Mouse (Mus musculus) frontal cortex, postnatal 36 days (tissue): ENCODE data around the gene Prss54.
"Not testable (repeated sequence)": the region's sequence is repeated elsewhere in the genome, so short reads cannot be mapped to it uniquely, and the experiment has no call there.

Experiments
- DNase-seq, 2 experiments: peaks; one replicate each; pipeline ENCODE4 v3.0.0; 2022; ENCODE audit warnings: low spot score in 2 of 2

The Prss54 gene

DNA sequence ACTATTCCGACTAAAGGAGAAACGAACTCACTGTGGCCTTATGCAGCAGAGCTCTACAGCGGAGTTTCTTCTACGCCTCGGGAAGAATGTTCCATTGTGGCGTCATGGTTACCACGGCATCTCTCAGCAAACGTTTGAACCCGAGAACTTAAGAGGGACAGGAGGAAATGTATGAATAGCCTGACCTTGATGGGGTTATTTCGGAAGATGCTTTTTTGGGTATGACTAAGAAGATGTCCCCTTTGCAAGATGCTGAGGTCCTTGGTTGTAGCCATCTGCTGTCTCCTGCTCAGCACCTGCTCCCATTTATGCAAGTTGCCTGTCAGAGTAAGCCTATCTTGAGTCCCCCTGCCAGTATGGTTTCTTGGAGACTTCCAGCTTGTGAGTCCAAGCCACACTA is at the start of gene Prss54:
TSS of gene Prss54 (minus strand) at position 101 of the 400 bp plus-strand sequence.
- DNase-seq: no peak

GRCm38 (mm10) chr8:95624833-95625232 is 48.7 kb upstream of the Prss54 start:
- DNase-seq: no peak

DNA sequence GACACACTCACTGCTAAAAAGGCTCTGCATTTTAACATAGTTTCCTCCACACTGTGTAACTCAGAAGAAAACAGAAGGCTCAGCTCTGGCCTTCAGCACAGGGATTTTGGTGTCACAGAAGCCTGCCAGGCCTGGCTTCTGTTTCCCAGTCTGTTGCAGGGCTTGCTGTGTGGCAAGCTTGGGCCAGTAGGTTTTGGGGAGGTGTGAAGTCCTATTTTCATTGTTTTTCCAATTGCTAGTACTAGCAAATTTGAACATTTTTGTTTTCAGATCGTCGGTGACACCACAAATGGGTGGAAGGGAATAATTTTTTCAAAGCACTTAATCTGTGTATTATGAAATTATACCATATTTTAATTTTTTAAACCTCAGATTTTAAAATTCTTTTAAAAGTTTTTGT is 43.9 kb upstream of the Prss54 start:
- no peak for DNase-seq

GRCm38 (mm10) chr8:95616383-95616782 is 40.2 kb upstream of the Prss54 start:
- DNase-seq: no peak

DNA sequence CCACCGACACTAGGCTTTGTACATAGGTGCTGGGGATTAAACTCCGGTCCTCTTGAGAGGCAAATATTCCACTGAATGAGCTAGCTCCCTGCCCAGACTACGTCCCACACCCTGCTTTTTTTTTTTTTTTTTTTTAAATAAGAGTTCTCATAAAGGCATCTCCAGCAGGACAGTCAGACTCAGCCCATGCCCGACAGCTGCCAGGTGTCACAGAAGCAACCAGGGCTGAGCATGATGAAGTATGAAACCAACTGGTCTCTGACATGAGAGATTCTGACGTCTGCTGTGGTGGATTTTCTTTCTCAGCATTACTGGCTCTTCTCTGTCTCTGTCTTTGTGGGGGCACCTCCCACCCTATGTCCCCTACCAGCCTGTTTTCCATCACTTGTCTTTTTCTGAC is 35.6 kb upstream of the Prss54 start:
- DNase-seq: no peak

- no peak for DNase-seq
Observed at GRCm38 (mm10) chr8:95610749-95611148, 34.6 kb upstream of the Prss54 start.

DNA sequence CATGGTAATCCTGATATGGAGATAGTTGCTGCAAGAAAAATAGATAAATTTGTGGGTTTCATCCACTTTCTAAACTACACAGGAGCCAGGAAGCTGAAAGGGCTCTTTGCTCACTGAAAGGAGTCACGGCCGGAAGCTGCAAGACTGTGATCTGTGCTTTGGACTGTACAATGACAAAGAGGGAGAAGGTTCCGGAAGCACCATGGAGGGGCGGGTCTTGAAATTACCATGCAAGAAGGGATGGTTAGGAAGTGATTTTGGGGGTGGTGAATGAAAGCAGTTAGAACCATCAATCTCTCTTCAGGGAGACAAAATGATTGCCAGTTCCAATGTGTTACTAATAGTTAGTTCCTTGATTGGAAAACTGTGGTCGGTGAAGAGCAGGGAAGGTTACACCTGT is 33.3 kb upstream of the Prss54 start:
- DNase-seq: no peak

DNA sequence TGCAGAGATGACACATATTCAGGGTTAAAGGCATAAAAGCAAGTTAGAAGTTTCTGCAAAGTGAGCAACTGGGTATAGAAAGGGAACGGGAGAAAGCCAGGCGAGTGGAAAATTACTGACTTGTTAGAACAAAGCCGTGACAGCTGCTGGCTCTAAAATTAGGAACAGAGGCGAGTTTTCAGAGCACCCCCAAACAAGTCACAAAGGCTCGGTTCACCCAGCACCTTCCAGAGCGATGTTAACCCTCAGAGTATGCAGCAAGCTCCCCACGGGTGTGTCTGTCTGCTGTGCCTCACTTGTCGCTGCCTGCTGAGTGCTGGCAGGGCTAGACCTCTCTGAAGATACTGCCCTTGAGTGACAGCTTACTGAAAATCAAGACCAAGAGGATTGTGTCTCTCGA is 31.1 kb upstream of the Prss54 start:
- peak; percentile 65 to 66 for DNase-seq

DNA sequence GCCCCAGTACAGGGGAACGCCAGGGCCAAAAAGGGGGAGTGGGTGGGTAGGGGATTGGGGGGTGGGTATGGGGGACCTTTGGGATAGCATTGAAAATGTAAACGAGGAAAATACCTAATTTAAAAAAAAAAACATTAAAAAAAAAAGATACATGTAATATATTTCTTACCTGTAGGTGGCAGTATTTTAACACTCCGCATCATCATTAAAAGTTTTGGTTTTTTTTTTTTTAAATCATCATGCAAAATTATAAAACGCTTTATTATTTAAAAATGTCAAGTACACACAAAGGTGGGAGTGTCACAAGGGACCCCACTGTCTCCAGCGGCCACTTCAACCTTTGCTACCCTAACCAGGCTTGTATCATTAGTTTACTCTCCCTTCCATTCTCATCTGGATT is 30.4 kb upstream of the Prss54 start:
- DNase-seq: not testable (repeated sequence)

DNA sequence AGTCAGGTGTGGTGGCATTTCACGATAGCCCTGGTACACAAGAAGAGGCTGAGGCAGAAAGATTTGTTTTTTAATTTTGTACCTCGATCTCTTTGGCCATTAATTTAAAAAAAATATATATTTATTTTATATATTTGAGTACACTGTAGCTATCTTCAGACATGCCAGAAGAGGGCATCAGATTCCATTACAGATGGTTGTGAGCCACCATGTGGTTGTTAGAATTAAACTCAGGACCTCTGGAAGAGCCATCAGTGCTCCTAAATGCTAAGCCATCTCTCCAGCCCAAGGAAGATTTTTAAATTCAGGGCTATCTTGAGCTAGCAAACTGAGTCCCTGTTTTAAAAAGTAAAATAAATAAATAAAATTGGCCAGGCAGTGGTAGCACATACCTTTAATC is 26.0 kb upstream of the Prss54 start:
- no peak for DNase-seq

DNA sequence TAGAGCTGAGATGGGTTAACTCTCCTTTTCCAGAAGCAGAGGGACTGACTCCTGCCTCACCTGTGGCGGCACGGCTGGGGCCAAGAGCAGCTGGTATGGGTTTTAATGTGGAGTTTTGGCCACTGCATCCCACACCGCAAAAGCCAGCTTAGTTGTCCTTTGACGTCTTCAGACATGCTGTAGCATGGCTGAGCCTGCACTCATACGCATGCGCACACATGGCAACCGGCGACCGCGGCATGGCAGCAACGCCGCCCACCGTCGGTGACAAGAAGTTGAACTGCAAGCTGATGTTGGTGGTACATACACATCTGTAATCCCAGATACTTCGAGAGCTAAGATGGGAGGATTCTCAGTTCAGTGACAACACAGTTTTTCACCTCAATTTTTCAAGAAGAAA is 25.2 kb upstream of the Prss54 start:
- DNase-seq: no peak

- DNase-seq: peak; percentile 79
Observed at GRCm38 (mm10) chr8:95599861-95600260, 23.7 kb upstream of the Prss54 start.

GRCm38 (mm10) chr8:95596841-95597241 is 20.7 kb upstream of the Prss54 start:
- no peak for DNase-seq

GRCm38 (mm10) chr8:95595131-95595530 is 19.0 kb upstream of the Prss54 start:
- no peak for DNase-seq

DNA sequence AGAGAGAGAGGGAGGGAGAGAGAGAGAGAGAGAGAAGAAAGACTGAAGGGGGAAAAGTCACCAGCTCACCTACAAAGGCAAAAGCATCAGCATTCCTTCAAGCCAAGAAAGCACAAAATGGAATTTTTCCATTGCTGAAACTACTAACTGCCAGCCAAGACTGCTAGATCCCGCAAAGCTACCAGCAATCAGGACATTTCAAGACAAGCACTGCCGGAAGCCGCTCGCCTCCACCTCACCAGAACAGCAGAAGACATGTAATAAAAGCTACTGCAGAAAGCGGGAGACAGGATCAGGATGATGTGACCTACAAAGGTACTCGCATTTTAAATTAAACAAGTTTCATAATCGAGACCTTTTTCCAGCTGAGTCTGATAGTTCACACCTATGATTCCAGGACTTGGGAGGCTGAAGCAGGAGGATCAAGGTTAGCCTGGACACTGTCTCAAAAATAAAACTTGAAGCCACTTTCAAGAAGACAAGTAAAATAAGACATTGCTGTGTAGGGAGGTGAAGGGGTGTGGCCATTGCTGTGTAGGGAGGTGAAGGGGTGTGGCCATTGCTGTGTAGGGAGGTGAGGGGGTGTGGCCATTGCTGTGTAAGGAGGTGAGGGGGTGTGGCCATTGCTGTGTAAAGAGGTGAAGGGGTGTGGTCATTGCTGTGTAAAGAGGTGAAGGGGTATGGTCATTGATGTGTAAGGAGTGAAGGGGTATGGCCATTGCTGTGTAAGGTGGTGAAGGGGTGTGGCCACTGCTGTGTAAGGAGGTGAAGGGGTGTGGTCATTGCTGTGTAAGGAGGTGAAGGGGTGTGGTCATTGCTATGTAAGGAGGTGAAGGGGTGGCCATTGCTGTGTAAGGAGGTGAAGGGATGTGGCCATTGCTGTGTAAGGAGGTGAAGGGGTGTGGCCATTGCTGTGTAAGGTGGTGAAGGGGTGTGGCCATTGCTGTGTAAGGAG is 17.6 kb upstream of the Prss54 start:
- DNase-seq: peak in 1 of 2 experiments; percentile 47

DNA sequence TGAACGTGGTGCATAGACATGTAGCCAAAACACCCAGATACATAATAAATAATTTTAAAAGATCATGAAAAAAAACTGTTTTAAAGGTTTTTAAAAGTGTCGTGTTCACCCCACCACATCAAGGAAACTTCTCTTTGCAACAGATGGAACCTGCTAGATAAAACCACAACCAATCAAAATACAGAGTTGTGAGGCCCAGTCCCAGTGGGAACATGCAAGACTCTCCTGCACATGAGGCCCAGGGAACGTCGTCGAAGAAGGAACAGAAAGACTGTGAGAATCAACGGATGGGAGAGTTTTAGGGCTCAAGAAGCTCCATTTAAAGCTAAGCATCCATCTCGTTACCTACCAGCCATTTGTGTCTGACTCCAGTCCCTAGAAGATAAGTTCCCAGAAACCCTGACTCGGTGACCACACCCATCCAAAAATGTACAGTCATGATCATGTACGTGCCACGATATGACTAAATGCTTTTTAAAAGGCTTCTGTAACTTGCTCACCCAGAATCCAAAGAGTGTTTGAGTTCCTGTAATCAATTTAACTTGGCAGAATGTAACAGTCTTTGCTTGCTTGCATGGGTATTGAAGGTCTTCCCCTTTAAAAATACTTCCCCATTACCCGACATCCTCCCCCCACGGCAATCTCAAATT is 16.1 kb upstream of the Prss54 start:
- no peak for DNase-seq

DNA sequence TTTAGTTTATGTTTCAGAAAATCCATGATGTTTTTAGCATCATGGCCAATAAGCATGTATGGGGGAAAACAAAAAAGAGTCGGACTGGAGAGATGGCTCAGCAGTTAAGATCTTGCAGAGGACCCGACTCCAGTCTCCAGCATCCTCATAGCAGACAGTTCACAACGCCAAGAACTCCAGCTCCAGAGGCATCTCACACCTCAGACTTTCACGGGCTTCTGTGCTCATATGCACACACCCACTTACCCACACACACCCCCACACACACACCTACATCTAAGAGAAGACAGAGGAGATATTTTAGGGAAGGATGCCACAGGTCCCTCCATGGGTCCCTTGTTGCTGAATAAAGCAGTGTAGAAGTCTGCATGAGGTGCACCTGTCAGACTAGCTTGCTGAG is 14.4 kb upstream of the Prss54 start:
- DNase-seq: no peak

GRCm38 (mm10) chr8:95589282-95589681 is 13.1 kb upstream of the Prss54 start:
- DNase-seq: no peak

DNA sequence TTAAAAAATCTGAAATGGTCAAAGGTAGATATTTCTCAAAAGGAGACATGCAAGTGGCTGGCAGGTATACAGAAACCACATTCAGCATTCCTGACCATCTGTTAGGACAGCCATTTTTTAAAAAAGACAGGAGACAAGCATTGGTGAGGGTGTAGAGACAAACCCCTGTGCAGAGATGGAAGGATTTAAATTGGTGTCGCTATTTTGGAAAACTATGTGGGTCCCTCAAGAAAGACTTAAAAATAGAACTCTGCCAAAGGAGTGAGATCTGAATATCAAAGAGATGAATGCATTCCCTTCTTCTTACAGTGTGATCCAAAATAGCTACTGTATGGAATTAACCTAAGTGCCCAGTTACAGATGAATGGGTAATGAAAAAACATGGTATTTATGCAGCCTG is 11.2 kb upstream of the Prss54 start:
- peak in 1 of 2 experiments; percentile 62 for DNase-seq

DNA sequence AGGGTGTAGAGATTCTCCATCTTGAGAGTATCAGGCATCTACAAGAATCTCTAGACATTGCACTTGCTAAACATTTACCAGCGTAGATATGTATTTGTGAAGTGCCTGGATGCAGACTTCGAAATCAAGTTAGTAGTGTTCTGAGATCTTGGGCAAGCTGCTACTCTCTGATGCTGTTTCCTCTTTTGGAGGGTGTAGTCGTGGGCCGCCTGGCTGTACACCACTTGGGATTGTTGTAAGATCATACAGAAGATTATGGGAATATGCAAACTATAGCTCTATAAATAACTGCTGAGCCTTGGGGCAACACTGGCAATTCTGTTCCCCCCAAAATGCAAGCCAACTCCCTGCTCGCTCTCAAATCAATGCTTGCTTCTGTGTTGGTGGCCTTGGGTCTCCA is 3.0 kb downstream of the Prss54 start:
- peak in 1 of 2 experiments; percentile 21 for DNase-seq

GRCm38 (mm10) chr8:95566809-95567208 is 9.3 kb downstream of the Prss54 start:
- no peak for DNase-seq

DNA sequence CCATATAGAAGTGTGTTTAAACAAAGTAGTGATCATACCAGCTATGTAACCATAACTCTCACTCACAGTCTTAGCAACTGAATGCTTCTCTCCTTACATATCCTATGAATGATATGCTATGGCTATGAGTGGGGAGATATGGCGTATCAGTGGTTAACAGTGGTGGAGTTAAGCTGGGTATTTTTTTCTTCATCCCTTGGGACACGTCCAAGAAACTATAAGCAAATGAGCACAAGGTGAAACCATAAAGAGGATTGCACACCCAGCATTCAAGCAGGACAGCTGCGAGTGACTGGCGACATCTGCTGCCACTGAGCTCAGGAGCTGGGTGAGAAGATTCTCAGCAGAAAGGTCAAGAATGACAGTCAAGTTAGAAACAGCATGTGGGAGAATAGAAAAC is 9.9 kb downstream of the Prss54 start:
- no peak for DNase-seq

DNA sequence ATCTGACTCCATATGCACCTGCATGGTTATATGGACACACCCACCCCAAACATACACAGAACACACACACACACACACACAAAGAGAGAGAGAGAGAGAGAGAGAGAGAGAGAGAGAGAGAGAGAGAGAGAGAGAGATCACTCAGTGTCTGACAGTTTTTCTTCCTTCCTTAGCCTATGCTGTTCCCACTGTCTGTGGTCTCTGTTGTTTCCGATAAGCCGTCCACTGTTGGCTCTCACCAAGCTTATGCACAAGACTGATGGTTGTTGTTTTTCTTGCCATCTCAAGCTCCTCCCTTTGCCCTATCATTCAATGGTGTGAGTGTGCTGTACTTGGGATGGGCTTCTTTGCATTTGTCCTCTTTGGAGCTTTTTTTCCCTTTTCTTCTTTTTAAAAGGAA is 20.2 kb downstream of the Prss54 start:
- DNase-seq: no peak
